Mouse (Mus musculus) CH12.LX (cell line): ENCODE data around the gene Tubd1. TPM values are rescaled to one million over a fixed set of nuclear protein-coding genes. Genes with fewer than 3 reads are reported as not detected.

ENCODE experiments used
- DNase-seq: peaks from one replicate; pipeline ENCODE4 v3.0.0-alpha.2; 2013; ENCODE audit errors: extremely low read depth
- H3K27ac ChIP-seq: 2 replicates; pipeline ENCODE4 v1.5.1; 2012; ENCODE audit warnings: low read depth, mild to moderate bottlenecking, control low read depth, moderate library complexity; ENCODE audit not compliant: insufficient read depth
- H3K27me3 ChIP-seq: replicated peaks from 2 replicates; pipeline ENCODE3; 2012; ENCODE audit warnings: inconsistent platforms
- H3K36me3 ChIP-seq, 2 experiments: replicated peaks in 1 of 2; 2 replicates each; pipeline versions ENCODE3 to v1.6.1; 2012; ENCODE audit warnings: inconsistent platforms in 1 of 2, low read length in 1 of 2, mild to moderate bottlenecking in 1 of 2, mixed read lengths in 1 of 2, moderate library complexity in 1 of 2; ENCODE audit not compliant: control insufficient read depth in 1 of 2, insufficient read depth in 1 of 2
- H3K4me1 ChIP-seq, 2 experiments: 2 replicates each; pipeline ENCODE4 v1.6.1; 2012; ENCODE audit warnings: inconsistent platforms in 1 of 2, moderate library complexity in 1 of 2; ENCODE audit not compliant: insufficient read depth in 2 of 2, control insufficient read depth in 1 of 2
- H3K4me2 ChIP-seq: 2 replicates; pipeline ENCODE4 v1.6.1; 2012; ENCODE audit warnings: low read depth, mild to moderate bottlenecking, control low read depth; ENCODE audit not compliant: poor library complexity, insufficient read depth, severe bottlenecking
- H3K4me3 ChIP-seq, 3 experiments: fragments of 150-350 bp in 1 of 3; sonication (generic) in 1 of 3; replicated peaks in 1 of 3; 2 replicates each; pipeline versions ENCODE3 to v1.5.1; 2011 to 2012; ENCODE audit warnings: low read depth in 2 of 3, low read length in 2 of 3, mild to moderate bottlenecking in 2 of 3, moderate library complexity in 2 of 3, control low read depth in 1 of 3, improper control_type of control experiment in 1 of 3, inconsistent platforms in 1 of 3, mixed read lengths in 1 of 3; ENCODE audit not compliant: poor library complexity in 1 of 3
- H3K79me2 ChIP-seq: replicated peaks from 2 replicates; pipeline ENCODE4 v1.6.1; 2012; ENCODE audit warnings: mild to moderate bottlenecking, moderate library complexity; ENCODE audit not compliant: control insufficient read depth, poor library complexity, insufficient read depth, severe bottlenecking; ENCODE audit errors: extremely low read depth
- H3K9ac ChIP-seq: 2 replicates; pipeline ENCODE4 v1.6.1; 2012; ENCODE audit warnings: low read depth, mild to moderate bottlenecking, control low read depth, moderate library complexity; ENCODE audit not compliant: insufficient read depth
- H3K9me3 ChIP-seq: replicated peaks from 2 replicates; pipeline ENCODE3; 2012; ENCODE audit warnings: low read length, inconsistent platforms, mixed read lengths
- BHLHE40 ChIP-seq: IDR thresholded peaks from 2 replicates; pipeline ENCODE4 v1.6.1; 2011; ENCODE audit warnings: mild to moderate bottlenecking, low read depth, low read length, improper control_type of control experiment
- CHD2 ChIP-seq: IDR thresholded peaks from 2 replicates; pipeline ENCODE4 v1.6.1; 2011; ENCODE audit warnings: low read length, improper control_type of control experiment
- CTCF ChIP-seq, 2 experiments: IDR thresholded peaks in 1 of 2; conservative IDR thresholded peaks in 1 of 2; 2 replicates each; pipeline ENCODE4 v1.5.1; 2011 to 2012; ENCODE audit warnings: low read depth in 2 of 2, low read length in 2 of 2, improper control_type of control experiment in 1 of 2, inconsistent platforms in 1 of 2, mild to moderate bottlenecking in 1 of 2, moderate library complexity in 1 of 2
- E2F4 ChIP-seq: IDR thresholded peaks from 2 replicates; pipeline ENCODE4 v1.6.1; 2011; ENCODE audit warnings: low read depth, low read length, improper control_type of control experiment; ENCODE audit not compliant: insufficient replicate concordance
- ELF1 ChIP-seq: IDR thresholded peaks from 2 replicates; pipeline ENCODE4 v1.6.1; 2014; ENCODE audit warnings: low read depth, mild to moderate bottlenecking, inconsistent platforms, low read length, improper control_type of control experiment
- ETS1 ChIP-seq: conservative IDR thresholded peaks from 2 replicates; pipeline ENCODE4 v1.6.1; 2012; ENCODE audit warnings: low read depth, mild to moderate bottlenecking, inconsistent platforms, low read length, improper control_type of control experiment, moderate library complexity
- GABPA ChIP-seq: IDR thresholded peaks from 2 replicates; pipeline ENCODE4 v1.6.1; 2012; ENCODE audit warnings: low read depth, low read length, improper control_type of control experiment, inconsistent platforms; ENCODE audit not compliant: insufficient replicate concordance
- HCFC1 ChIP-seq: IDR thresholded peaks from 2 replicates; pipeline ENCODE4 v1.6.1; 2012; ENCODE audit warnings: low read depth, mild to moderate bottlenecking, inconsistent platforms, low read length, improper control_type of control experiment
- IRF4 ChIP-seq: IDR thresholded peaks from 2 replicates; pipeline ENCODE4 v1.6.1; 2014; ENCODE audit warnings: low read depth, mild to moderate bottlenecking, inconsistent platforms, low read length, improper control_type of control experiment
- JUN ChIP-seq: IDR thresholded peaks from 2 replicates; pipeline ENCODE4 v1.6.1; 2011; ENCODE audit warnings: low read depth, mild to moderate bottlenecking, low read length, improper control_type of control experiment, moderate library complexity; ENCODE audit not compliant: insufficient read depth
- JUND ChIP-seq: conservative IDR thresholded peaks from 2 replicates; pipeline ENCODE4 v1.6.1; 2011; ENCODE audit warnings: low read depth, low read length, improper control_type of control experiment
- KAT2A ChIP-seq: IDR thresholded peaks from 2 replicates; pipeline ENCODE4 v1.6.1; 2012; ENCODE audit warnings: low read length, improper control_type of control experiment, inconsistent platforms; ENCODE audit not compliant: insufficient replicate concordance
- MAFK ChIP-seq: IDR thresholded peaks from 2 replicates; pipeline ENCODE4 v1.6.1; 2011; ENCODE audit warnings: low read length, improper control_type of control experiment; ENCODE audit not compliant: insufficient replicate concordance
- MAX ChIP-seq: IDR thresholded peaks from 2 replicates; pipeline ENCODE4 v1.6.1; 2011; ENCODE audit warnings: low read length, improper control_type of control experiment
- MEF2A ChIP-seq: IDR thresholded peaks from 2 replicates; pipeline ENCODE4 v1.6.1; 2014; ENCODE audit warnings: low read depth, mild to moderate bottlenecking, inconsistent platforms, low read length, improper control_type of control experiment, borderline replicate concordance
- MXI1 ChIP-seq: IDR thresholded peaks from 2 replicates; pipeline ENCODE4 v1.6.1; 2011; ENCODE audit warnings: mild to moderate bottlenecking, low read depth, low read length, improper control_type of control experiment
- NELFE ChIP-seq: IDR thresholded peaks from 2 replicates; pipeline ENCODE4 v1.6.1; 2011; ENCODE audit warnings: low read depth, low read length, improper control_type of control experiment
- NRF1 ChIP-seq: IDR thresholded peaks from 2 replicates; pipeline ENCODE4 v1.6.1; 2014; ENCODE audit warnings: low read depth, mild to moderate bottlenecking, inconsistent platforms, low read length, improper control_type of control experiment, moderate library complexity
- PAX5 ChIP-seq: IDR thresholded peaks from 2 replicates; pipeline ENCODE4 v1.6.1; 2012; ENCODE audit warnings: low read length, inconsistent platforms, mixed read lengths
- POLR2A ChIP-seq: IDR thresholded peaks from 2 replicates; pipeline ENCODE4 v1.6.1; 2011; ENCODE audit warnings: low read depth, mild to moderate bottlenecking, improper control_type of control experiment, low read length
- POLR2AphosphoS2 ChIP-seq: IDR thresholded peaks from 2 replicates; pipeline ENCODE4 v1.6.1; 2011; ENCODE audit warnings: low read depth, low read length, improper control_type of control experiment
- RAD21 ChIP-seq: IDR thresholded peaks from 2 replicates; pipeline ENCODE4 v1.6.1; 2011; ENCODE audit warnings: low read depth, mild to moderate bottlenecking, low read length, improper control_type of control experiment, moderate library complexity
- RCOR1 ChIP-seq: conservative IDR thresholded peaks from 2 replicates; pipeline ENCODE4 v1.6.1; 2012; ENCODE audit warnings: low read depth, mild to moderate bottlenecking, inconsistent platforms, low read length, improper control_type of control experiment
- SIN3A ChIP-seq: IDR thresholded peaks from 2 replicates; pipeline ENCODE4 v1.6.1; 2012; ENCODE audit warnings: low read length, improper control_type of control experiment, inconsistent platforms
- SMC3 ChIP-seq: IDR thresholded peaks from 2 replicates; pipeline ENCODE4 v1.6.1; 2011; ENCODE audit warnings: low read depth, low read length, improper control_type of control experiment
- TBP ChIP-seq: conservative IDR thresholded peaks from 2 replicates; pipeline ENCODE4 v1.6.1; 2011; ENCODE audit warnings: low read depth, low read length, improper control_type of control experiment
- TCF12 ChIP-seq: IDR thresholded peaks from 2 replicates; pipeline ENCODE4 v1.6.1; 2014; ENCODE audit warnings: low read depth, mild to moderate bottlenecking, inconsistent platforms, low read length, improper control_type of control experiment
- USF1 ChIP-seq: IDR thresholded peaks from 2 replicates; pipeline ENCODE4 v1.6.1; 2014; ENCODE audit warnings: low read depth, mild to moderate bottlenecking, inconsistent platforms, low read length, improper control_type of control experiment
- USF2 ChIP-seq: conservative IDR thresholded peaks from 2 replicates; pipeline ENCODE4 v1.6.1; 2011; ENCODE audit warnings: low read depth, low read length, improper control_type of control experiment
- ZC3H11A ChIP-seq: IDR thresholded peaks from 2 replicates; pipeline ENCODE4 v1.6.1; 2012; ENCODE audit warnings: low read depth, mild to moderate bottlenecking, inconsistent platforms, low read length, improper control_type of control experiment
- ZKSCAN1 ChIP-seq: IDR thresholded peaks from 2 replicates; pipeline ENCODE4 v1.6.1; 2012; ENCODE audit warnings: low read depth, inconsistent platforms, low read length, improper control_type of control experiment, borderline replicate concordance
- ZMIZ1 ChIP-seq: IDR thresholded peaks from 2 replicates; pipeline ENCODE4 v1.6.1; 2012; ENCODE audit warnings: low read depth, mild to moderate bottlenecking, inconsistent platforms, low read length, improper control_type of control experiment
- ZNF384 ChIP-seq: IDR thresholded peaks from 2 replicates; pipeline ENCODE4 v1.6.1; 2012; ENCODE audit warnings: low read depth, low read length, improper control_type of control experiment, inconsistent platforms
- dilution Hi-C: fragments of 300-500 bp; cut with MboI; formaldehyde crosslinking; loops from 2 replicates; pipeline ENCODE4 v1.14.3; 2020; ENCODE audit warnings: low sequenced_read_pairs; ENCODE audit not compliant: extremely low pct_unique_long_range_greater_than_20kb, extremely low pct_ligation_motif_present
- in situ Hi-C: fragments of 300-500 bp; cut with MboI; formaldehyde crosslinking; loops from 3 replicates; pipeline ENCODE4 v1.14.3; 2019; ENCODE audit warnings: low sequenced_read_pairs, low pct_ligation_motif_present, low pct_unique_long_range_greater_than_20kb, mixed read lengths
- polyA plus RNA-seq: library from polyadenylated mRNA; unstranded; fragments of >175 nt; gene quantifications from 2 replicates; pipeline ENCODE4 v1.2.1, GENCODE M21; 2012; ENCODE audit warnings: low read depth; ENCODE audit not compliant: insufficient read length
- total RNA-seq, 2 experiments: library from RNA; depleted of rRNA; stranded (reverse); fragments of 300-350 nt in 1 of 2; fragments of >200 nt in 1 of 2; gene quantifications; 2 replicates each; pipeline ENCODE4 v1.2.3; 2012 to 2014

The Tubd1 gene
- total and polyA plus RNA-seq, 3 experiments = 9.7 to 12.6 (median 11.9) TPM

- TF ChIP-seq PAX5 (no peak), SIN3A (no peak), ELF1 (no peak), TBP (no peak), POLR2AphosphoS2 (no peak), ZC3H11A (no peak), MEF2A (peak; percentile 47; the same call in 1 of the 2 replicates), USF2 (no peak), MXI1 (no peak), JUN (0 out of 2 replicates have a peak, but pooled peaks have one; percentile 12), RCOR1 (no peak), GABPA (no peak), TCF12 (peak; percentile 74; the same call in 1 of the 2 replicates), KAT2A (no peak), IRF4 (peak; percentile 42; the same call in 1 of the 2 replicates), NRF1 (no peak), JUND (no peak; the same call in 1 of the 2 replicates)
Observed at GRCm38 (mm10) chr11:86575632-86576378, 31.0 kb downstream of the Tubd1 start (continued).

GRCm38 (mm10) chr11:86577231-86577630 is 32.4 kb downstream of the Tubd1 start:
- in situ Hi-C loops (loop anchor here (5.0 to 10.0 kb wide), 2 partner anchors 75 to 428 kb away; no protein-coding TSS in a partner anchor), dilution Hi-C loops (no loop called here)
- DNase-seq = peak; percentile 91
- H3K4me2 ChIP-seq = peak overlapping the region; percentile 86
- H3K9ac ChIP-seq = peak overlapping the region; percentile 99
- peak overlapping the region; percentile 91 for H3K27ac ChIP-seq
- no peaks in the 10 kb centered on the region for H3K36me3 ChIP-seq
- H3K27me3 ChIP-seq = no peaks in the 10 kb centered on the region
- peak overlapping the region in 1 of 3 experiments; percentile 30 for H3K4me3 ChIP-seq
- no peaks in the 10 kb centered on the region for H3K79me2 ChIP-seq
- H3K9me3 ChIP-seq = no peaks in the 10 kb centered on the region
- H3K4me1 ChIP-seq = peaks cover 45 to 91% of the 10 kb centered on the region in 2 experiments
- TF ChIP-seq ZNF384 = no peak
- 0 out of 2 replicates have a peak, but pooled peaks have one; percentile 66 for TF ChIP-seq POLR2AphosphoS2
- TF ChIP-seq POLR2A = peak; percentile 74
- TF ChIP-seq USF1 = no peak
- peak; percentile 98 for TF ChIP-seq IRF4
- TF ChIP-seq ELF1 = peak; percentile 92
- TF ChIP-seq CHD2 = peak; percentile 77; the same call in 1 of the 2 replicates
- TF ChIP-seq CTCF (conservative IDR thresholded peaks at IDR 0.05 in 1 of 2, IDR thresholded peaks at IDR 0.05 in 1 of 2; ENCODE audit: low read depth in 2 of 2, low read length in 2 of 2) = 0 out of 4 replicates have a peak, but pooled peaks of 1 of the 2 experiments have one; percentile 3
- TF ChIP-seq NELFE = peak; percentile 48
- peak; percentile 61; the same call in 1 of the 2 replicates for TF ChIP-seq HCFC1
- TF ChIP-seq NRF1 = no peak
- TF ChIP-seq ZKSCAN1 = no peak
- TF ChIP-seq TCF12 = peak; percentile 94
- TF ChIP-seq RAD21 = peak; percentile 22
- TF ChIP-seq JUND = peak; percentile 85
- peak; percentile 88 for TF ChIP-seq RCOR1
- TF ChIP-seq BHLHE40 = peak; percentile 97
- peak; percentile 96 for TF ChIP-seq ETS1
- TF ChIP-seq GABPA = no peak
- TF ChIP-seq MXI1 = peak; percentile 72; the same call in 1 of the 2 replicates
- TF ChIP-seq PAX5 = no peak
- TF ChIP-seq KAT2A = no peak
- peak; percentile 72 for TF ChIP-seq ZMIZ1
- TF ChIP-seq MAX = peak; percentile 44; the same call in 1 of the 2 replicates
- no peak for TF ChIP-seq SMC3
- TF ChIP-seq E2F4 = no peak
- TF ChIP-seq JUN = peak; percentile 68
- peak; percentile 82 for TF ChIP-seq MEF2A
- TF ChIP-seq MAFK = peak; percentile 8; the same call in 1 of the 2 replicates
